ENCODE assay signal across 36 mouse cellular contexts in the genomic region with DNA sequence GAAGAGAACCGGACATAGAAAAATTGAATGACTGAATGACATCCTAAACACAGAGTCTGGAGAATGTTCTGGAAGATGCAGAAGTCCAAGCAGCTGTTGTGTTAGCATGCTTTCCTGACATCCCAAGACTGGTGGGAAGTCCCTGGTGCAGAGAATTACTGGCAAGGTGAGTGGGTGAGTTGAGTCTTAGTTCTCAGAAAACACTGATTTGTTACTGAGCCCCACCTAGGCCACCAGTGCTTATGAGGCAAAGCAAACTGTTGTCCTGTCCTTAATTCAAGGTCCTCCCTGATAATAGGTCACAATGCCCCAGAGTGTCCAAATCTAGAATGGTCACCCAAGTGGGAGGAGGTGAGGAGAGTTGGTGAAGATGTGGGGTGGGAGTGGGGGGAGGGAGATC. TPM values are rescaled to one million over a fixed set of nuclear protein-coding genes. Genes with fewer than 3 reads are reported as not detected.
"Had no signal": no experiment of that assay in that cellular context is flagged by ENCODE, and none has a peak within 500 bp of the region (broad histone marks: within the 10 kb centered on the region; RNA-seq: fewer than 3 reads in every experiment).

A gene (plus strand): TSS at position 301 of the 400 bp plus-strand sequence.
A gene (plus strand): TSS at position 321 of the 400 bp plus-strand sequence.

- H3K4me1 ChIP-seq: liver, embryonic 12.5 days; liver, embryonic 13.5 days; liver, embryonic 15.5 days; lung, embryonic 15.5 days; midbrain, embryonic 13.5 days; midbrain, embryonic 15.5 days had no signal

- H3K27me3 ChIP-seq: limb, embryonic 13.5 days; limb, embryonic 15.5 days; lung, embryonic 15.5 days; midbrain, embryonic 13.5 days; midbrain, embryonic 15.5 days had no signal

- H3K36me3 ChIP-seq: limb, embryonic 10.5 days; limb, embryonic 12.5 days; limb, embryonic 13.5 days; limb, embryonic 15.5 days; liver, embryonic 12.5 days; liver, embryonic 13.5 days; liver, embryonic 15.5 days; lung, embryonic 15.5 days; midbrain, embryonic 10.5 days; midbrain, embryonic 12.5 days; midbrain, embryonic 13.5 days; midbrain, embryonic 15.5 days had no signal

- H3K4me3 ChIP-seq: left cerebral cortex, adult 2 months; limb, embryonic 10.5 days; limb, embryonic 12.5 days; limb, embryonic 13.5 days; limb, embryonic 15.5 days; liver, embryonic 12.5 days; liver, embryonic 13.5 days; liver, embryonic 15.5 days; lung, embryonic 15.5 days; megakaryocyte, embryonic 14.5 days; midbrain, embryonic 10.5 days; midbrain, embryonic 12.5 days; midbrain, embryonic 13.5 days; midbrain, embryonic 15.5 days; myocyte had no signal

- H3K27ac ChIP-seq: left cerebral cortex, adult 2 months; limb, embryonic 10.5 days; limb, embryonic 12.5 days; limb, embryonic 13.5 days; limb, embryonic 15.5 days; liver, embryonic 12.5 days; liver, embryonic 13.5 days; liver, embryonic 14.5 days; liver, embryonic 15.5 days; lung, embryonic 15.5 days; macrophage; midbrain, embryonic 10.5 days; midbrain, embryonic 12.5 days; midbrain, embryonic 13.5 days; midbrain, embryonic 15.5 days had no signal

- DNase-seq: left cerebral cortex, postnatal 4 days; liver; liver, embryonic 13.5 days; liver, postnatal 0 days; lung, adult 18-20 months; lung, adult 2 months; lung, embryonic 14.5 days; lung, postnatal 10 days; lung, postnatal 14 days; lung, postnatal 36 days; lung, postnatal 4 days; midbrain, embryonic 14.5 days had no signal

RNA-seq across cellular contexts. Expression of the first gene that starts in this region (rescaled TPM):
- polyA plus RNA-seq: limb, embryonic 10.5 days; limb, embryonic 11.5 days; limb, embryonic 14.5 days; limb, embryonic 15.5 days; liver, adult 2 months; liver, embryonic 11.5 days; liver, embryonic 12.5 days; liver, embryonic 13.5 days; liver, embryonic 14.5 days; liver, embryonic 15.5 days; liver, embryonic 16.5 days; liver, postnatal 0 days; lung, adult 2 months; lung, embryonic 14.5 days; lung, embryonic 15.5 days; lung, embryonic 16.5 days; lung, postnatal 0 days; macrophage; midbrain, embryonic 10.5 days; midbrain, embryonic 11.5 days; midbrain, embryonic 14.5 days had no signal

RNA-seq across cellular contexts. Expression of the second gene that starts in this region (rescaled TPM):
- polyA plus RNA-seq: limb, embryonic 10.5 days; limb, embryonic 11.5 days; limb, embryonic 12.5 days; limb, embryonic 13.5 days; limb, embryonic 14.5 days; limb, embryonic 15.5 days; liver, adult 2 months; liver, embryonic 11.5 days; liver, embryonic 12.5 days; liver, embryonic 13.5 days; liver, embryonic 14.5 days; liver, embryonic 15.5 days; liver, embryonic 16.5 days; liver, postnatal 0 days; lung, adult 2 months; lung, embryonic 14.5 days; lung, embryonic 15.5 days; lung, embryonic 16.5 days; lung, postnatal 0 days; macrophage; midbrain, embryonic 10.5 days; midbrain, embryonic 11.5 days; midbrain, embryonic 14.5 days; midbrain, embryonic 15.5 days; myocyte had no signal
